Mouse (Mus musculus) kidney, adult 2 months (tissue): ENCODE results near the gene Epha6.

ENCODE experiments used
- CTCF ChIP-seq: fragments of 200-500 bp; conservative IDR thresholded peaks from 2 replicates; pipeline ENCODE4 v1.5.1; 2011; ENCODE audit warnings: low read depth, mild to moderate bottlenecking, control low read depth, low read length, moderate library complexity, mixed read lengths; ENCODE audit not compliant: insufficient read depth, insufficient read length
- POLR2A ChIP-seq: fragments of 200-500 bp; IDR thresholded peaks from one replicate; pipeline ENCODE4 v1.6.1; 2011; ENCODE audit warnings: low read depth, low read length, control low read depth

DNA sequence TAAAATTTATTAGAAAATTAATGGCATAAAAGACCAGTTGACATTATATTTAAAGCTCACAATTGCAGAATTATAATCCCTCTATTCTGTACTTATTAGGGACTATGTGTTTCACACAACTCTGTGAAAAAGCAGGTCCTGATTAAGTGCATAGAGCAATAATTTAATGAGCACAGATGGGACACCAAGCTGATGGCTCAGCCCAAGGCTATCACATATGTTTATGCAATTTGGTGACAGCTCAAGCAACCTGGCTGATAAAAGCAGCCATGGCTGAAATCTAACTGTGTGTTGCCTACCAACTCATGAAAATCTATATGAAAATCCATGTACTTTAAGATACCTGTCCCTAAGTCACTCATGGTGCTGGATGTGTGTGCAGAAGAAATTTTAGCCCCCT, 46.4 kb upstream of the Epha6 start:
- TF ChIP-seq CTCF (no peak), POLR2A (no peak)
